Mouse (Mus musculus): Measurements from ENCODE around the gene Pde1a. TPM values are rescaled to one million over a fixed set of nuclear protein-coding genes. Genes with fewer than 3 reads are reported as not detected.

The Pde1a gene
- polyA plus RNA-seq, 1 experiment: 105 TPM

DNA sequence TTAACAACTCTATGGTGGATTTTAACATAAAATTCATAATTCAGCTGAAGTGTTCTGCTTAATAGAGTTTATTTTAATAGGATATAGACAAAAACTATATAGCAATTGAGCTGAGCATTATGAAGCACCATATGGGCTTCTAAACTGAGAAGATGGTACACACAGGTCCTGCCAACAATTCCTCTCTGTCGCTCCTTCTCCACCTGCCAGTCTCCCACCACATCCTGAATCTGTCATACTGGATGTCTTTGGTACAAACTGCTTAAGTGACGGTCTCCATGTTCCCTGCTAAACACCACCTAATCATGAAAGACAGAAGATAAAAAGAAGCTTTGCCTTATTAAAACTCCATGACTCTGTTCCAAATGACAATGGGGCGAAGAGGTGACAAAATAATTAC lies 20.1 kb upstream of the Pde1a start:
- H3K27me3 ChIP-seq (ENCODE audit: control insufficient read depth, insufficient read depth, low read length): no peaks in the 10 kb centered on the region
- TF ChIP-seq CTCF (IDR thresholded peaks at IDR 0.05; ENCODE audit: control insufficient read depth, insufficient read depth, insufficient replicate concordance, low read depth, low read length): no peak
- TF ChIP-seq POLR2A (IDR thresholded peaks at IDR 0.05; ENCODE audit: control insufficient read depth, low read depth, low read length): no peak
- no peak overlapping the region for H3K27ac ChIP-seq (ENCODE audit: control insufficient read depth, insufficient read depth, low read depth, low read length)
- H3K4me1 ChIP-seq (ENCODE audit: control insufficient read depth, insufficient read depth, low read length): no peaks in the 10 kb centered on the region
- H3K36me3 ChIP-seq (ENCODE audit: control insufficient read depth, insufficient read depth, low read length): no peaks in the 10 kb centered on the region
- no peak overlapping the region for H3K4me3 ChIP-seq (ENCODE audit: control insufficient read depth, low read depth, low read length)

DNA sequence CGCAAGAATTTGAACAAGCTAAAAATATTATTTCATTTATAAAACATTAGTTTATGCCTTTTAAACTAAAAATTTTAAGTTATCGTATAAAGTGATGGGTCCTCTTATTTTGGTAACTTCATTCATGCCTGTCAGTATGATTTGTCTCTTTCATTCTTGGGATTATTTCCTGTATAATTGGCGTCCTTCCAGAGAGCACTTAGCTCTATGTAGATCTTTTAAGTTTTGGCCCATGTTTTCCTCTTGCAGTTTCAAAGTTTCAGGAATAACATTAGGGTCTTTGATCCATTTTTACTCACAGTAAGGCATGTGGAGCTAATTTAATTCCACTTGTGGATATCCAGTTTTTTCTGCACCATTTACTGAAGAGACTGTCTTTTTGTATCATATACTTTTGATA lies 5.8 kb upstream of the Pde1a start:
- Histone ChIP-seq H3K36me3 (ENCODE audit: control insufficient read depth, insufficient read depth, low read length) (no peaks in the 10 kb centered on the region), H3K27ac (ENCODE audit: control insufficient read depth, insufficient read depth, low read depth, low read length) (no peak overlapping the region), H3K4me1 (ENCODE audit: control insufficient read depth, insufficient read depth, low read length) (peaks cover 4% of the 10 kb centered on the region; the same call in 1 of the 2 replicates), H3K27me3 (ENCODE audit: control insufficient read depth, insufficient read depth, low read length) (no peaks in the 10 kb centered on the region), H3K4me3 (ENCODE audit: control insufficient read depth, low read depth, low read length) (no peak overlapping the region)
- TF ChIP-seq CTCF (IDR thresholded peaks at IDR 0.05; ENCODE audit: control insufficient read depth, insufficient read depth, insufficient replicate concordance, low read depth, low read length): no peak
- no peak for TF ChIP-seq POLR2A (IDR thresholded peaks at IDR 0.05; ENCODE audit: control insufficient read depth, low read depth, low read length)

DNA sequence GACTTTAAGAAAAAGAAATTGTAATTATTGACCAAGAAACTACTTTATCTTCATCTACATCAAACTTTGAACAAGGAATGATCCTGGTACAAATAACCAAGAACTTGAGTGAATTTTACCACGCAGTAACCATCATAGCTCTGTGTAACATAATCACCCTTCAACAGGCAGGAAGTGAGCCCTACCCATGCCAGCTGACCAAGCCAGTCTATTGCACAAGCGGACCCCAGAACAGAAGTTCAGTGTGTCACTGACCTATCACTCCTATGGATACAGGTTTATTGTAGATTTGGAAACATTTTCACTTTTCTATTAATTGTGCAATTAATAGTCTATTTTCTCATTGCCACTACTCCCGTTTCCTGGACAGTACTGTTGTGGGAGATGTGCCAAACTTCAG lies 3.4 kb upstream of the Pde1a start:
- Histone ChIP-seq H3K4me1 (ENCODE audit: control insufficient read depth, insufficient read depth, low read length) (peaks cover 7% of the 10 kb centered on the region), H3K27me3 (ENCODE audit: control insufficient read depth, insufficient read depth, low read length) (no peaks in the 10 kb centered on the region), H3K36me3 (ENCODE audit: control insufficient read depth, insufficient read depth, low read length) (no peaks in the 10 kb centered on the region), H3K4me3 (ENCODE audit: control insufficient read depth, low read depth, low read length) (no peak overlapping the region), H3K27ac (ENCODE audit: control insufficient read depth, insufficient read depth, low read depth, low read length) (no peak overlapping the region)
- TF ChIP-seq CTCF (IDR thresholded peaks at IDR 0.05; ENCODE audit: control insufficient read depth, insufficient read depth, insufficient replicate concordance, low read depth, low read length): no peak
- no peak for TF ChIP-seq POLR2A (IDR thresholded peaks at IDR 0.05; ENCODE audit: control insufficient read depth, low read depth, low read length)

DNA sequence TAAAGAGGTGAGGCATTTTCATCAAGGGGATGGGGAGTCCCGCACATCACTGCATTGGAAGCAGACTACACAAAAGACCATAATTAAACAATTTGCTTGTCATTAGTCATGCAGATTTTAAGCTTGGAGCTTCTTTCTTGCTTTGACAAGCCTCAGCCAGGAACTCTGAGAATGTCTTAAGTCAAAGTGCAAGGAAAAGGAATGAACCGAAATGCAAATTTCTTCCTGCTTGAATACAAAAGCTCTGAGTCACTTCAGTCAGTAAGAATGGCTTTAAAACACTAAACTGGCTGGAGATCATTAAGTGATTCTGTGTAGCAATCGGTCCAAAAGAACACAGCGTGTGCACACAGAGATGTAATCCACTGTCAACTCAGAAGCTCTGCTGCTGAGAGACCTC lies 2.6 kb downstream of the Pde1a start:
- H3K4me1 ChIP-seq (ENCODE audit: control insufficient read depth, insufficient read depth, low read length): peaks cover 5% of the 10 kb centered on the region
- H3K4me3 ChIP-seq (ENCODE audit: control insufficient read depth, low read depth, low read length): no peak overlapping the region
- no peak overlapping the region for H3K27ac ChIP-seq (ENCODE audit: control insufficient read depth, insufficient read depth, low read depth, low read length)
- H3K27me3 ChIP-seq (ENCODE audit: control insufficient read depth, insufficient read depth, low read length): no peaks in the 10 kb centered on the region
- no peaks in the 10 kb centered on the region for H3K36me3 ChIP-seq (ENCODE audit: control insufficient read depth, insufficient read depth, low read length)
- no peak for TF ChIP-seq CTCF (IDR thresholded peaks at IDR 0.05; ENCODE audit: control insufficient read depth, insufficient read depth, insufficient replicate concordance, low read depth, low read length)
- no peak for TF ChIP-seq POLR2A (IDR thresholded peaks at IDR 0.05; ENCODE audit: control insufficient read depth, low read depth, low read length)

DNA sequence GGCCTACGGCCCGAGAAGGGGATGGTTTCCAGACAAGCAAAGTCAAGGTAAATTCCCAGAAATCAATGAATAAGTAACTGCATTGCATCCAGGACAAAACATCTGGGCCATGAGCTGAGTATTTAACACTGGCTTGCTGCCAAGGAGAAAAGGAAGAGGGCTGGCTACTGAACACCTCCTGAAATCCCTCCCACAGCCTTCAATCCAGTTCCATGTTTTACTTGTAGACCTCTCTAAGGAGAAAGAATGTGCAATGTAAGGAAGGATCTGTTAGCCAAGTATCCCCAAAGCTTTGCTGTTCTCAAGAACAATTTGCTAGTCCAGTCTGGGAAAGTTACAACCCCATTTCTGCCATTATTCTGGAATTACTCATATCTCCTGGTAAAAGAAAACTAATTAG lies 42.4 kb downstream of the Pde1a start:
- Histone ChIP-seq H3K4me3 (ENCODE audit: control insufficient read depth, low read depth, low read length) (no peak overlapping the region), H3K4me1 (ENCODE audit: control insufficient read depth, insufficient read depth, low read length) (no peaks in the 10 kb centered on the region), H3K27ac (ENCODE audit: control insufficient read depth, insufficient read depth, low read depth, low read length) (no peak overlapping the region), H3K36me3 (ENCODE audit: control insufficient read depth, insufficient read depth, low read length) (no peaks in the 10 kb centered on the region), H3K27me3 (ENCODE audit: control insufficient read depth, insufficient read depth, low read length) (no peaks in the 10 kb centered on the region)
- TF ChIP-seq POLR2A (IDR thresholded peaks at IDR 0.05; ENCODE audit: control insufficient read depth, low read depth, low read length) (no peak), CTCF (IDR thresholded peaks at IDR 0.05; ENCODE audit: control insufficient read depth, insufficient read depth, insufficient replicate concordance, low read depth, low read length) (no peak)

DNA sequence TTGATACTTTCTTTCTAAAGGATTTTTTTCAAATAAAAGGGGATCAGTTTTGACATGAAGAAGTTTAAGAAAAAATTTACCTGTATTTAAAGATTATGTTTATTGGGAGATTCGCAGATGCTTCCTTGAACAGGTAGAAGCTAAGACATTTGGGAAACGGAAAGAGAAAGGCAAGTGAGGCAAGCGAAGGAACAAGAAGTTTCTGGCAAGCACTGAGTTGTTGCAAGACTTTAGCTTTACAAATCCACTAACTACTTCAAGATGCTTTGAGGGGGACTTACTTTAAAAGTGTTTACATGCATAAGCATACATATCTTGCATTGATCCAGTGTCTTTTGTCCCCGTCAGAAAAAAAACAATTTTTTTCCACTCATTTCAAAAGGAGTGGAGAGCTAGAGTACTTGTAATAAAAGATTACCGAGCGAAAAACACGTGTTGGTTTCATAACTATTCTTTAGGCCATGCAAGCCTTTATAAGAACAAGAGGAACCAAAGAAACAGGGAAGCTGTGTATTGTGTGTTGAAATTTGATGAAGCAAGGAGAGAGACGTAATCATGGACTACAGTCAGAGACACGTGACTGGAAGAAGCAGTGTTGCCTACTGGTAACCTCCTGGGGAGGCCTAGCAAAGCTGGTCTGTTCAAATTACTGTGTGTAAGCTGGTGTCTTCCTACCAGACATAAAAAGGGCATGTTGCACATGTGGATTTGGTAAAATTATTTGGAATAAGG lies 49.0 kb downstream of the Pde1a start:
- no peaks in the 10 kb centered on the region for H3K27me3 ChIP-seq (ENCODE audit: control insufficient read depth, insufficient read depth, low read length)
- H3K36me3 ChIP-seq (ENCODE audit: control insufficient read depth, insufficient read depth, low read length): no peaks in the 10 kb centered on the region
- H3K4me3 ChIP-seq (ENCODE audit: control insufficient read depth, low read depth, low read length): no peak overlapping the region
- TF ChIP-seq POLR2A (IDR thresholded peaks at IDR 0.05; ENCODE audit: control insufficient read depth, low read depth, low read length) (no peak), CTCF (IDR thresholded peaks at IDR 0.05; ENCODE audit: control insufficient read depth, insufficient read depth, insufficient replicate concordance, low read depth, low read length) (no peak)
- H3K27ac ChIP-seq (ENCODE audit: control insufficient read depth, insufficient read depth, low read depth, low read length): no peak overlapping the region
- H3K4me1 ChIP-seq (ENCODE audit: control insufficient read depth, insufficient read depth, low read length): no peaks in the 10 kb centered on the region

DNA sequence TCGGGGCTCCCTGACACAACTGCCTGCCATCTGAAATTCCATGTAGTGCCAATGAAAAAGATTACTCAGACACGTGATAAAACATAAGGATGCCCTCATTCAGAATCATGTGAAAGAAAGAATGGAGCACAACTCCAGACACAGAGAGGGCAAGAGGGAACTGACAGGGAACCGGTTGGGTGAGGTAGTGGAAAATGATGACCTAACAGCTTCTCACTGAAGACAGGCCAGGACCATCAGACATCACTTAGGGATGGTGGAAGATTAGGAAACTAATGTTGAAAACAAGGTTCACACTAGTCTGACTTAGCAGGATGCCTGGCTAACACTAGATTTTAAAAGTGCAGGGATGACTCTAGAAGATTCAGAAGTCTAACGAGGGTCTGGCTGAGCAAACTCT lies 49.6 kb downstream of the Pde1a start:
- H3K27ac ChIP-seq (ENCODE audit: control insufficient read depth, insufficient read depth, low read depth, low read length): no peak overlapping the region; the same call in 1 of the 2 replicates
- H3K4me1 ChIP-seq (ENCODE audit: control insufficient read depth, insufficient read depth, low read length): no peaks in the 10 kb centered on the region
- no peaks in the 10 kb centered on the region for H3K27me3 ChIP-seq (ENCODE audit: control insufficient read depth, insufficient read depth, low read length)
- H3K4me3 ChIP-seq (ENCODE audit: control insufficient read depth, low read depth, low read length): no peak overlapping the region
- no peaks in the 10 kb centered on the region for H3K36me3 ChIP-seq (ENCODE audit: control insufficient read depth, insufficient read depth, low read length)
- no peak for TF ChIP-seq CTCF (IDR thresholded peaks at IDR 0.05; ENCODE audit: control insufficient read depth, insufficient read depth, insufficient replicate concordance, low read depth, low read length)
- TF ChIP-seq POLR2A (IDR thresholded peaks at IDR 0.05; ENCODE audit: control insufficient read depth, low read depth, low read length): no peak

All from testis, adult 2 months (tissue).